Mouse (Mus musculus) heart, adult 11 months (tissue): Measurements from ENCODE around the gene Ublcp1.

ENCODE experiments used
- DNase-seq: peaks from one replicate; pipeline ENCODE4 v3.0.0; 2022

Ublcp1 gene

DNA sequence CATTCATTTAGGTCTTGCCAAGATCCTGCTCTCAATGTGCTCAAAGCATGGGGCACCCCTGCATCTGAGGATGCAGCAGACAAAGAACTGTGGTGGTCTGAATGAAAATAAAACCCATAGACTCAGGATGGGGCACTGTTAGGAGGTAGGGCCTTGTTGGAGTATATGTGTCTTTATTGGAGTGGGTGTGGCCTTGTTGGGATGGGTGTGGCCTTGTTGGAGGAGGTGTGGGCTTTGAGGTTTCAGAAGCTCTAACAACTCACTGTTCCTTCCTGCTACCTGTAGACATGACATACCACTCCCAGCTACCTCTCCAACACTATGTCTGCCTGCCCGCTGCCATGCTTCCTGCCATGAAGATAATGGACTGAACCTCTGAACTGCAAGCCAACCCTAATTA, 18.8 kb upstream of the Ublcp1 start:
- DNase-seq, result no peak

DNA sequence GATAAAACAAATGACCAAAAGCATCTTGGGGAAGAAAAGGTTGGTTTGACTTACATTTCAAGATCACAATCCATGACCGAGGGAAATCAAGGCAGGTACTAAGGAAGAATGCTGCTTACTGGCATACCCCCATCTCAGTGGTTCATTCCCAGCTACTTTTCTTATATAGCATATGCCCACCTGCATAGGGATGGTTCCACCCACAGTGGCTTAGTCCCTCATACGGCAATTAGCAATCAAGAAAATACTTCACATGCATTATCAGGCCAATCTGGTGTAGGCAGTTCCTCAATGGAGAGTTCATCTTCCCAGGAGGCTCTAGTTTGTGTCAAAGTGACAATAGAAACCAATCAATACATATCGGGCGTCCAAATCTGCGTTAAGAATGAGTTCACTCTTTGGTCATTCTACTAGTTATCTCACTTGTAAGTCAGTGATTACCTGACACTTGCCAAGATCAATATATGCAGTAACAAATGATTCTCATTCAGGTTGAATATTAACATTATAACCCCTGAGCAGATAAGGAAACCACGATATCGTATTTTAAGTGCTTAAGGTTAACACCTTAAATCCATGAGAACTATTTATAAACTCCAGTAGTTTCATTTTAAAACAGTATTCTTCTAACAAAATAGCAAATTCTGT, 14.9 kb upstream of the Ublcp1 start:
- DNase-seq, result peak; percentile 36

DNA sequence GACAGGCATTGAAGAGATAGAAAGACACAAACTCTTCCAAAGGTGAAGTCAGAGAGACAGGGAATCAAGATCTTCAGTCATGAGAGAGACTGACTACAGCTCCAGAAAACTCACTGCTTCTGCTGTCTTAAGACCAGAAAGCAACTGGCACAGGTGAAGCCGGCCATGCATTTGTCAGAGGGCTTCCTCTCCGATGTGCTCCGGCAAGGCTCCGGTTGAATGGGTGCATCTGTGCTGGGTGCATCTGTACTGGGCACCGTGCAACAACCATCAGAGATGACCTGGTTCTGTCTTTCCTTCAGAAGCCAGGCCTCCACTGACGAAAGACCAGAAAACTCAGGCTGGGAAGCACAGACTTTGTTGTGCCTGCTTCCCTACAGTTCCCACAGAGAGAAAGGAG, 9.9 kb upstream of the Ublcp1 start:
- peak; percentile 43 for DNase-seq

DNA sequence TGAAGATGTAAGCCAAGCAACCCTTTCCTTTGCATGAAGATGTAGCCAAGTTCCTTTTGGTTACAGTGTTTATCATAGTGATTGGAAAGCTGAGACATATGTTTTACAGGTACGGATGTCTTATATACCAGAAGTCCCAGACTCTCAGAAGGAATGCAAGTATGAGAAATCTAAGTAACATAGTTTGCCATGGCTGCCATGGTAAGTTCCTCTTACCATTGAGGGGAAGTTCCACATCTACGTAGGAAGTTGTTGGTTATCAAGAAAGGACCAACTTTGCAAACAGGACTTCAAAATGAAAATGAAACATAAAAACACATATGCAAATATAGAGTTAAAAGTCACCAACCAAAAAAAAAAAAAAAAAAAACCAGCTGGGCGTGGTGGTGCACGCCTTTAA, 8.1 kb upstream of the Ublcp1 start:
- no peak for DNase-seq

- DNase-seq, result no peak
Measured at GRCm38 (mm10) chr11:44476445-44476844, 6.1 kb upstream of the Ublcp1 start.

DNA sequence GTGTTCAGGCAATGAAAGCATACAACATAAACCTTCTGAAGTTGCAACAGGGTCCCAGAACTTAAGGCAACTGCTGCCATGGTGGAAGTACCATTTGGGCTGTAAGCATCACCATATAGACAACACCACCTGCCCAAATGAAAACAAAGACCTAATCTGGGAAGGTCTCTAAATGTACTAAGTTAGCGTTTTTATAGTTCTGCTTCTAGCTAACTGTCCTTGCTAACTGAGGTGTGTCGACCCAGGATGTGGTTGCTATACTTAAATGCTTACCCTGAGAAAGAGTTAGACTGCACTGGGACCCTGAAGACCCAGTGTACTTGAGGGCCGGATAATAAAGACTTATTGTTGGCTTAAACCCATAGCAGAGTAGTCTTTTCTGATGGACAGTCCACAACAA, 5.2 kb upstream of the Ublcp1 start:
- peak; percentile 65 for DNase-seq

DNA sequence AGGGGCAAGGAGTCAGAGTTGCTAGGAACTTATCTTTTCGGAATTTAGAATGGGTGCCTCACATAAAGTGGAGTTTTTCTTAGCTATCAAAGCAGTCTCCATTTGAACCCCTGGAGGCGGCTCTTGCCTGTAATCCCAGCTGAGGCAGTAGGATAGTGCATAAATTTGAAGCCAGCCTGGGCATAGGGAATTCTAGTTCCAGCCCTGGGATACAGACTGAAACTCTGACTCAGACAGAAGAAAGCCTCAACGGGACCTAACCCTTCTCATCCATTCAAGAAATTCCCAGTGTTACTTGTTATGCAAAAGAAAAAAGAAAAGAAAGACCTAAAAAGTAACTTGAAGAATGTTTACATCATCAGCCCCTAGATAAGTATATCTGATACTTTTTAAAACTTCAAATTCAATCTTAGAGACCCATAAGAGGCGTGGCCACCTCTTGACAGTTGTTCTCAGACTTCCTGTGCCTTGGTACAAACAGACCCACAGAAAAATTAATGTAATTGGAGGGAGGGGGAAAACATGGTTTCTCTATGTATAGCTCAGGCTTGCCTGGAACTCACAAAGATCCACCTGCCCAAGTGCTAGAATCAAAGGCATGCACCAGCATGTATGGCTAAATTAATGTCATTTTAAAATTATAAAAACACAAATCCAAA, 1.2 kb upstream of the Ublcp1 start:
- peak; percentile 74 for DNase-seq

GRCm38 (mm10) chr11:44469646-44470431, 459 bp downstream of the Ublcp1 start:
- DNase-seq, result no peak

- DNase-seq, result peak; percentile 84
Measured at GRCm38 (mm10) chr11:44468306-44468790, 1.9 kb downstream of the Ublcp1 start.

DNA sequence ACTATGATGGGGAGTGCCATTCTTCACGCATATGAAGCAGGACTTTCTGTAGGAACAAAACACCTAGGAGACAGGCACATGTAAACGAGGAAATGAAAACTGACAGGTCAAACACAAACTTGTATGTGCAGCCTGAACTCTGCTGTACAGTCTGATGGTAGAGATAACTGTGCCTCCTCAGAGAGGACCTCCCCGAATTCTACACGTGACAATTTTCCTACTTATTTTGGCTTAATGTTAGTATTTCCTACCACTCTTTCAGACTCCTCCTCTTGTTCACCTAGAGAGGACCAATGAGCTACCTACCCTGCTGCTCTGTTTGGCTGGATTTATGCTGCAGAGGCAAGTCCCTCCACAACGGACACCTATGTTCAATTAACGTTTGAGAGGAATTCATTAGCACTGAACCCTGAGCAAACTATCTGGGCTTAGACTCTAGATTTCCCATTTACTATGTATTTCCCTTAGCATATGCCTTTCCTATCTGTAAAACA, 3.3 kb downstream of the Ublcp1 start:
- DNase-seq, result peak; percentile 52

- peak; percentile 89 for DNase-seq
Measured at GRCm38 (mm10) chr11:44461493-44461892, 8.8 kb downstream of the Ublcp1 start.

DNA sequence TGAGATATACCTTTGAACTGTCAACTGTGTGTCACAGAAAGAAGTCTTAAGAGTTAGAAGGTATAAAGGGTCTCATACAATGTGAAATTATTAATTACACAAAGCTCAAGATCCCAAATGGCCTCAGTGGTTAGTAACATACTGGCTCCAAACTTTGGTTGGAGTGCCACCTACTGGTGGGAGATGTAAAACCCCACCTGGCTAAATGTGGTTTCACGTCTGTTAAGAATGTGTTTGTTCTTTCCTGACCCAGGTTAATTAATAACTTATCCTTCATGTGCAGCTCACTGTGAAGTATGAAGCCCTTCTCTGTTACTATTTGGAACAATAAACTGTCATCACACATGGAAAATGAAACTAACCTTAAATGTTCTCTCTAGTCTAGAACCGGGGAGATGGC, 16.9 kb downstream of the Ublcp1 start:
- DNase-seq, result peak; percentile 37

- DNase-seq, result peak; percentile 57
Measured at GRCm38 (mm10) chr11:44452016-44452415, 18.3 kb downstream of the Ublcp1 start.

- DNase-seq, result peak; percentile 48
Measured at GRCm38 (mm10) chr11:44451046-44451445, 19.3 kb downstream of the Ublcp1 start.

GRCm38 (mm10) chr11:44437786-44438185, 32.5 kb downstream of the Ublcp1 start:
- DNase-seq, result peak; percentile 89

DNA sequence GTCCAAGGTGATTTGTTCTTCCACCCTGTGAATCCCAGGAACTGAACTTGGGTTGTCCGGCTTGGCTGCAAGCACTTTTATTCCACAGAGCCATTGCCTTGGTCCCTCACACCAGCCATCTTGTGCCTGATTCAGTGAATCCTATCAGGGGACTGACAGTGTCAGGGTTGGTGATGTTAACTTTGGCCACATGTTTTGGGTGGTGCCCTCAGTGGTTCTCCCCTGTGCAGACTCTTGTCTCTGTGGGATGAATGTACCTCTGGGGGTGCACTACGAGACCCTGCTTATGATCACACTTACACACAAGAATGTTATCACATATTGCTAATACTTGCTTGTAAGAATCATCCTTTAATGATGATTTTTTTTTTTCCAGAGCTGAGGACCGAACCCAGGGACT, 40.3 kb downstream of the Ublcp1 start:
- DNase-seq, result peak; percentile 54

DNA sequence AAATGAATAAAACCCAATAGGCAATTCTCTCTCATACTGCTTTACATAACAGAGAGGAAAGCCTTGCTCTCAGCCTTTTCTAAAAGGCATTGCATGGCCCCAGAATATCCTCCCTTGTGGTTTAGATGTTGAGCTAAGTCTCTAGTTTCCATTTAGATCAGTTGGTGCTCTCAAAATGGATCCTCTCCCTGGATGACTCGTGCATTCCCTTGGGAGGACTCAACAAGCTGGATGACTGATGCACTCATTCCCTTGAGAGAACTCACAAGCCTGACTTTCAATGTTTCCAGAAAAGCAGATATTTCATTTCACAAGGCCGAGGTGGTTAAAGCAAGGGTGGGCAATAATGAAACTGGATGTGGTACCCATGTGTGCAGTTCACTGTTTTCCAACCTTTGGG, 42.3 kb downstream of the Ublcp1 start:
- DNase-seq, result peak; percentile 42

GRCm38 (mm10) chr11:44425626-44426025, 44.7 kb downstream of the Ublcp1 start:
- DNase-seq, result peak; percentile 49

- DNase-seq, result peak; percentile 4
Measured at GRCm38 (mm10) chr11:44425006-44425405, 45.3 kb downstream of the Ublcp1 start.

GRCm38 (mm10) chr11:44423955-44424354, 46.3 kb downstream of the Ublcp1 start:
- peak; percentile 21 for DNase-seq

- DNase-seq, result peak; percentile 56
Measured at GRCm38 (mm10) chr11:44423261-44423660, 47.0 kb downstream of the Ublcp1 start.

- peak; percentile 86 for DNase-seq
Measured at GRCm38 (mm10) chr11:44422337-44423111, 47.8 kb downstream of the Ublcp1 start.

- peak; percentile 84 for DNase-seq
Measured at GRCm38 (mm10) chr11:44417403-44417802, 52.9 kb downstream of the Ublcp1 start.
